Mouse (Mus musculus) limb, embryonic 14.5 days (tissue): ENCODE data around the gene Stx18. TPM values are rescaled to one million over a fixed set of nuclear protein-coding genes. Genes with fewer than 3 reads are reported as not detected.

ENCODE experiments used
- ATAC-seq: fragments of 200-750 bp; cut with Nextera tagmentation; 2 replicates; pipeline ENCODE4 v1.8.0; 2017; ENCODE audit warnings: low read depth, moderate number of reproducible peaks, moderate TSS enrichment; ENCODE audit not compliant: low FRiP score
- DNase-seq: peaks from one replicate; pipeline ENCODE4 v3.0.0-alpha.2; 2015; ENCODE audit warnings: low spot score
- H3K27ac ChIP-seq: fragments of 300-500 bp; sonication (generic); replicated peaks from 2 replicates; pipeline ENCODE4 v1.5.1; 2014; ENCODE audit warnings: low read depth, mild to moderate bottlenecking, low read length, moderate library complexity, mixed read lengths
- H3K27me3 ChIP-seq: fragments of 300-500 bp; sonication (generic); 2 replicates; pipeline ENCODE4 v1.6.1; 2014; ENCODE audit warnings: low read length, mixed read lengths; ENCODE audit not compliant: control insufficient read depth, insufficient read depth
- H3K36me3 ChIP-seq: fragments of 300-500 bp; sonication (generic); 2 replicates; pipeline ENCODE4 v1.6.1; 2014; ENCODE audit warnings: mild to moderate bottlenecking, low read length, moderate library complexity, mixed read lengths; ENCODE audit not compliant: control insufficient read depth, insufficient read depth
- H3K4me1 ChIP-seq: fragments of 300-500 bp; sonication (generic); 2 replicates; pipeline ENCODE4 v1.6.1; 2014; ENCODE audit warnings: antibody characterized with exemption, low read length, mixed read lengths; ENCODE audit not compliant: control insufficient read depth, insufficient read depth
- H3K4me2 ChIP-seq: fragments of 300-500 bp; sonication (generic); replicated peaks from 2 replicates; pipeline ENCODE4 v1.6.1; 2014; ENCODE audit warnings: low read depth, mild to moderate bottlenecking, low read length, moderate library complexity; ENCODE audit not compliant: severe bottlenecking
- H3K4me3 ChIP-seq: fragments of 300-500 bp; sonication (generic); replicated peaks from 2 replicates; pipeline ENCODE4 v1.5.1; 2014; ENCODE audit warnings: low read length
- H3K9ac ChIP-seq: fragments of 300-500 bp; sonication (generic); 2 replicates; pipeline ENCODE4 v1.6.1; 2014; ENCODE audit warnings: mild to moderate bottlenecking, low read depth, low read length, moderate library complexity; ENCODE audit not compliant: severe bottlenecking
- H3K9me3 ChIP-seq: fragments of 300-500 bp; sonication (generic); 2 replicates; pipeline ENCODE4 v1.6.1; 2016; ENCODE audit warnings: low read length; ENCODE audit not compliant: control insufficient read depth
- POLR2A ChIP-seq: fragments of 200-500 bp; IDR thresholded peaks from 2 replicates; pipeline ENCODE4 v1.8.0; 2012; ENCODE audit warnings: inconsistent platforms, mild to moderate bottlenecking, moderate library complexity, borderline replicate concordance; ENCODE audit not compliant: insufficient read depth, insufficient read length; ENCODE audit errors: extremely low read depth
- WGBS: fragments of 180-500 bp; shearing (Covaris S2); extraction: QIAGEN DNeasy Blood & Tissue Kit; methylation state at CpG from one replicate; pipeline ENCODE4 v1.1.7; 2014; 5-methylcytosine and 5-hydroxymethylcytosine counted together
- polyA plus RNA-seq, 2 experiments: library from polyadenylated mRNA; depleted of rRNA in 1 of 2; stranded (reverse) in 1 of 2; unstranded in 1 of 2; fragments of >200 nt; fragmentation: Nextera tagmentation in 1 of 2; extraction: Ambion mirVana in 1 of 2; gene quantifications; 2 replicates each; pipeline versions ENCODE4 v1.2.1 to v1.2.3; 2012 to 2014

The Stx18 gene
- polyA plus RNA-seq, 2 experiments = 43.1 to 52.3 TPM

DNA sequence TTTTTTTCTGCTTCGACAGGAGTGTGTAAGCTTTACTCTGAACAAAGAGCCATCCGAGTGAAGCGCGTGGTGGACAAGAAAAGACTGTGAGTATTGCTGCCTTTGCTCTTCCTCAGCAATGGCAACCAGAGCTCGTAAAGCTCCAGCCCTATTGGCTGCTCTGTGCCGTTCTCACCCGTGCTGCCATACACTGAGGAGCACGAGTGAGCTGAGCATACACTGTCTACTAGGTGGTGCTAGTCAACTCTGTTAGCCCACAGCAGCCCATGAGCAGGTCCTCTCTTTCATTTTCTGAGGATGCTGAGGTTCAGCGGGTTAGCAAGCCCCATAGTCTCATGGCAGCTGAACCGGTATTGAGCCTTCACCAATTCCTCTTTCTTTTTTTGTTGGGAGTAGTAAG lies 68.3 kb downstream of the Stx18 start:
- no peak overlapping the region for H3K4me2 ChIP-seq
- H3K27ac ChIP-seq = no peak overlapping the region
- ATAC-seq = no peak

GRCm38 (mm10) chr5:38114526-38114925 lies 76.0 kb downstream of the Stx18 start:
- H3K27ac ChIP-seq = no peak overlapping the region
- no peak for ATAC-seq
- H3K4me2 ChIP-seq = no peak overlapping the region
- 94% methylated on average over 2 of the region's 2 CpGs for WGBS
- H3K4me3 ChIP-seq = no peak overlapping the region
- H3K9me3 ChIP-seq = no peaks in the 10 kb centered on the region
- H3K9ac ChIP-seq = no peak overlapping the region
- DNase-seq = no peak
- H3K36me3 ChIP-seq = peaks cover 48% of the 10 kb centered on the region
- H3K27me3 ChIP-seq = no peaks in the 10 kb centered on the region
- no peaks in the 10 kb centered on the region for H3K4me1 ChIP-seq
- TF ChIP-seq POLR2A = no peak

More for the DNA sequence above, 68.3 kb downstream of the Stx18 start:
- H3K4me3 ChIP-seq = no peak overlapping the region
- no peak for DNase-seq
- peaks cover 9% of the 10 kb centered on the region; the same call in 1 of the 2 replicates for H3K4me1 ChIP-seq
- no peaks in the 10 kb centered on the region for H3K27me3 ChIP-seq
- WGBS = 49% methylated on average over 10 of the region's 10 CpGs
- H3K36me3 ChIP-seq = peaks cover 32% of the 10 kb centered on the region
- H3K9me3 ChIP-seq = no peaks in the 10 kb centered on the region
- no peak overlapping the region for H3K9ac ChIP-seq
- TF ChIP-seq POLR2A = no peak

DNA sequence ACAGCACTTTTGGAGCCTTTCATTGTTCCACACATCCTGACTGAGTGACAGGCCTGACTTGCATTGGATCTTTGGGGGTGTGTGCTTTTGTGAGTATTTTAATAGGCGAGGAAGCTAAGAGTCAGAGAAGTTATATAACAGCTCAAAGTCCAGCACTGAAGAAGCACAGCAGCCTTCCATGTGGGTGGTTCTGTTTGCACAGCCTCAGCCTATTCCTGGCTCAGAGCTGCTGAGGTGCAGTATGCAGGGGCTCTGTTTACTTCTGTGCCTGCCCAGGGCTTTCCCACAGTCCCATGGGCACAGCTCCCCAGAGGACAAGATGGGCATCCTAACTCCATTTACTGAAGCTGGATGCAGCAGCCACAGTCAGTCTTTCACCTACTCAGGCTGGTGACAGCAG lies 78.5 kb downstream of the Stx18 start:
- no peaks in the 10 kb centered on the region for H3K9me3 ChIP-seq
- ATAC-seq (no peak), DNase-seq (no peak)
- WGBS = 75% methylated on average over 1 of the region's 1 CpGs
- no peak overlapping the region for H3K9ac ChIP-seq
- H3K4me3 ChIP-seq = no peak overlapping the region
- H3K27ac ChIP-seq = no peak overlapping the region
- H3K36me3 ChIP-seq = peaks cover 39% of the 10 kb centered on the region
- H3K27me3 ChIP-seq = no peaks in the 10 kb centered on the region
- no peak overlapping the region for H3K4me2 ChIP-seq
- H3K4me1 ChIP-seq = no peaks in the 10 kb centered on the region
- TF ChIP-seq POLR2A = no peak

DNA sequence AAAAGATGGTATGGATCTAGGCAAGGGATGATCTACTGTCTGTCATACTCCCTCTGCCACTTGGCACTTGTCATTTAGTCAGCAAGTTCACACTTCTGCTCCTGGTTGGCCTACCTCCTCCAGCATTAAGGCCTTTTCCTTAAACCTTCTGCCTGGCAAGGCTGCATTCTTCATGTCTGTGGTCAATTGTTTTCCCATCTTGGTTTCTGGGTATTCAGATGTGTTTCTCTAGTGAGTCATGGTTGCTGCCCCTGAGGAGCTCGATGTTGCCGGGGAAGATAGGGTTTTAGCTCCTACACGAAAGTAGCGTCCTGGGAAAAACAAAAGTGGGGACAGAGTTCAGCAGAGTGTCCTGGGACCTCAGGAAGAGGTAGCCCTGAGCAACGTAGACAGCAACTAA lies 80.7 kb downstream of the Stx18 start:
- no peak for DNase-seq
- H3K4me1 ChIP-seq = no peaks in the 10 kb centered on the region
- peaks cover 38% of the 10 kb centered on the region for H3K36me3 ChIP-seq
- no peak overlapping the region for H3K27ac ChIP-seq
- 92% methylated on average over 5 of the region's 5 CpGs for whole genome bisulfite sequencing
- H3K9me3 ChIP-seq = no peaks in the 10 kb centered on the region
- no peak overlapping the region for H3K9ac ChIP-seq
- no peak for TF ChIP-seq POLR2A
- no peak overlapping the region for H3K4me3 ChIP-seq
- H3K4me2 ChIP-seq = no peak overlapping the region
- no peak for ATAC-seq
- H3K27me3 ChIP-seq = no peaks in the 10 kb centered on the region

GRCm38 (mm10) chr5:38121699-38122098 lies 83.2 kb downstream of the Stx18 start:
- Histone ChIP-seq H3K9me3 (no peaks in the 10 kb centered on the region), H3K36me3 (peaks cover 29% of the 10 kb centered on the region), H3K27me3 (no peaks in the 10 kb centered on the region), H3K4me1 (no peaks in the 10 kb centered on the region), H3K4me2 (no peak overlapping the region), H3K27ac (no peak overlapping the region), H3K4me3 (no peak overlapping the region), H3K9ac (no peak overlapping the region)
- TF ChIP-seq POLR2A = no peak
- DNase-seq = no peak
- 91% methylated on average over 7 of the region's 7 CpGs for WGBS
- no peak for ATAC-seq
